ENCODE assay signal across 8 mouse cellular contexts in the genomic region with DNA sequence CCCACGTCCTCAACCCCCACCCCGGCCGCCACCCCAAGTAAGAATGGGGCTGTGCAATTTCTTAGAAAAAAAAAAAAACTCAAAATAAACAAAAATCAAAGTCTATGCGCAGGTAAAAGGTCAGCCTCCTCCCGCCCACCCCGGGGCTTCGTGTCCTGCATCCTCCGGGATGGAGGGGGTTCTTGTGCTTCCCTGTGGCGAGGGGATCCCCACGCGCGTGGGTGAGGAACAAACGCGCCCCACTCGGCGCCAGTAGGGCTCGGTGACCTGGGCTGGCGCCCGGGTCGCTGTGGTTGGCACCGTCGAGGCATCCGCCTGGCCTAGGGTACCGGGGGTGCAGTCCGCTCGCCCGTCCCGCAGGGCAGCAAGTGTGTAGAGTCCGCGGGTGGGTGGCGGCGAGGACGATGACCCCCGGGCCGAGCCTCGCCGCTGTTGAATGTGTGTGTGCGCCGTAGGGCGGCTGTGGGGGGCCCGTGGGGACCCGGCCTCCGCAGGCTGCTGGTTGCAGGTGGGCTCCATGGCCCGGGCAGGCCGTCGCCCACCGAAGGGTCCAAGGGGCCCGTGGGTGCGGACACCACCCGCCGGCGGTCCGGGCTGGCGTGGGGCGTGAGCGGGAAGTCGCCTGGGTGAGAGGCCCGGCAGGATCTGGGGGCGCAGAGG. TPM values are rescaled to one million over a fixed set of nuclear protein-coding genes. Genes with fewer than 3 reads are reported as not detected.
A peak's percentile ranks its signal among the peaks of the same experiment; 100 is the strongest.
DNase-seq lines count a peak whose midpoint lies in the region; ATAC-seq and TF ChIP-seq lines count a peak whose summit lies in the region.
"Had no signal": no experiment of that assay in that cellular context is flagged by ENCODE, and none has a peak within 500 bp of the region (broad histone marks: within the 10 kb centered on the region; RNA-seq: fewer than 3 reads in every experiment).

No protein-coding gene starts in this region.

- 37% methylated on average over 59 of the region's 59 CpGs for WGBS in heart, embryonic 16.5 days
- WGBS in liver, embryonic 14.5 days (ENCODE audit: insufficient replicate concordance) = 58% methylated on average over 59 of the region's 59 CpGs

- peak overlapping the region; percentile 75 for H3K9ac ChIP-seq in heart, embryonic 16.5 days (ENCODE audit: low read length)
- H3K9ac ChIP-seq in liver, embryonic 14.5 days (replicated peaks) = no peak overlapping the region

- TF ChIP-seq POLR2A in testis, adult 2 months (IDR thresholded peaks at IDR 0.05; ENCODE audit: control insufficient read depth, low read depth, low read length) = no peak

- no peak overlapping the region for H3K27ac ChIP-seq in testis, adult 2 months (ENCODE audit: control insufficient read depth, insufficient read depth, low read depth, low read length)
- no peak overlapping the region for H3K27ac ChIP-seq in heart, embryonic 16.5 days (ENCODE audit: low read length)
- no peak overlapping the region for H3K27ac ChIP-seq in liver, embryonic 14.5 days

- no peaks in the 10 kb centered on the region for H3K36me3 ChIP-seq in testis, adult 2 months (ENCODE audit: control insufficient read depth, insufficient read depth, low read length)
- H3K36me3 ChIP-seq in heart, embryonic 16.5 days (ENCODE audit: control insufficient read depth, insufficient read depth) = peaks cover 4% of the 10 kb centered on the region; the same call in 1 of the 2 replicates
- no peaks in the 10 kb centered on the region for H3K36me3 ChIP-seq in liver, embryonic 14.5 days (replicated peaks; ENCODE audit: control insufficient read depth, insufficient read depth, low read depth)

- H3K9me3 ChIP-seq in heart, embryonic 16.5 days (replicated peaks; ENCODE audit: control insufficient read depth, low read length) = peaks cover 12% of the 10 kb centered on the region
- H3K9me3 ChIP-seq in liver, embryonic 14.5 days (ENCODE audit: control insufficient read depth, low read length) = peaks cover 4% of the 10 kb centered on the region; the same call in 1 of the 2 replicates

- peak overlapping the region; percentile 6 for H3K4me3 ChIP-seq in testis, adult 2 months (ENCODE audit: control insufficient read depth, low read depth, low read length)
- peak overlapping the region; percentile 57 for H3K4me3 ChIP-seq in heart, embryonic 16.5 days (ENCODE audit: low read length)
- H3K4me3 ChIP-seq in liver, embryonic 14.5 days (ENCODE audit: insufficient read depth in 1 of 2, low read depth in 2 of 2, low read length in 2 of 2) = no peak overlapping the region

- TF ChIP-seq EP300 in liver, embryonic 14.5 days (IDR thresholded peaks at IDR 0.05; ENCODE audit: low read depth) = no peak

- TF ChIP-seq CTCF in testis, adult 2 months (IDR thresholded peaks at IDR 0.05; ENCODE audit: control insufficient read depth, insufficient read depth, insufficient replicate concordance, low read depth, low read length) = no peak
- TF ChIP-seq CTCF in liver, embryonic 14.5 days (IDR thresholded peaks at IDR 0.05; ENCODE audit: low read depth) = no peak

- H3K4me1 ChIP-seq in testis, adult 2 months (ENCODE audit: control insufficient read depth, insufficient read depth, low read length) = peaks cover 21% of the 10 kb centered on the region
- peaks cover 12% of the 10 kb centered on the region for H3K4me1 ChIP-seq in heart, embryonic 16.5 days (ENCODE audit: control insufficient read depth, insufficient read depth, low read length)
- no peaks in the 10 kb centered on the region for H3K4me1 ChIP-seq in liver, embryonic 14.5 days (replicated peaks; ENCODE audit: control insufficient read depth in 2 of 2, insufficient read depth in 2 of 2, low read length in 1 of 2)

- no peak for ATAC-seq in heart, embryonic 16.5 days (replicated peaks; ENCODE audit: extremely low read depth, insufficient read depth, low FRiP score)
- ATAC-seq in liver, embryonic 14.5 days (ENCODE audit: insufficient read depth) = no peak
- ATAC-seq: activated CD4-positive, CD25-positive, alpha-beta regulatory T cell, adult 4 months had no signal

- H3K27me3 ChIP-seq in testis, adult 2 months (ENCODE audit: control insufficient read depth, insufficient read depth, low read length) = no peaks in the 10 kb centered on the region
- peaks cover 40% of the 10 kb centered on the region for H3K27me3 ChIP-seq in heart, embryonic 16.5 days (ENCODE audit: control insufficient read depth, insufficient read depth, low read length)
- peaks cover 40% of the 10 kb centered on the region for H3K27me3 ChIP-seq in liver, embryonic 14.5 days (ENCODE audit: control insufficient read depth, insufficient read depth, low read length)

- no peak for DNase-seq in testis, postnatal 14 days (ENCODE audit: low spot score)
- DNase-seq in liver, embryonic 14.5 days (ENCODE audit: low read depth in 3 of 3, low spot score in 3 of 3) = no peak
- DNase-seq in Muller cell, postnatal 12 days (ENCODE audit: inconsistent ontology term) = no peak
- DNase-seq in right cerebral cortex, postnatal 25 days = no peak
- DNase-seq in frontal cortex, postnatal 14 days (ENCODE audit: low spot score in 2 of 2) = no peak

- H3K4me2 ChIP-seq in heart, embryonic 16.5 days (ENCODE audit: low read depth, low read length) = peak overlapping the region; percentile 86
- peak overlapping the region; percentile 51 for H3K4me2 ChIP-seq in liver, embryonic 14.5 days (ENCODE audit: low read depth)

RNA-seq across cellular contexts. Expression of a gene that starts 2.0 kb away (rescaled TPM):
- 3.7 and 5.7 TPM in 2 replicates for polyA plus RNA-seq in testis, adult 2 months (2012; rRNA removed)
- polyA plus RNA-seq in heart, embryonic 16.5 days (2015; fragmentation: Nextera tagmentation; extraction: Ambion mirVana) = 2.0 and 2.4 TPM in 2 replicates
- polyA plus RNA-seq in liver, embryonic 14.5 days (2012; rRNA removed) = 0.09 and 0.10 TPM in 2 replicates
- polyA plus RNA-seq in liver, embryonic 14.5 days (2014; fragmentation: Nextera tagmentation; extraction: Ambion mirVana) = 0.29 and 0.67 TPM in 2 replicates

RNA-seq across cellular contexts. Expression of a gene that starts 6.4 kb away (rescaled TPM):
- polyA plus RNA-seq in testis, adult 2 months (2012; rRNA removed) = 1.7 and 2.7 TPM in 2 replicates
- polyA plus RNA-seq in heart, embryonic 16.5 days (2015; fragmentation: Nextera tagmentation; extraction: Ambion mirVana) = 1.6 and 2.7 TPM in 2 replicates
- polyA plus RNA-seq in liver, embryonic 14.5 days (2012; rRNA removed) = 0.11 and 0.29 TPM in 2 replicates
- 0.34 and 0.35 TPM in 2 replicates for polyA plus RNA-seq in liver, embryonic 14.5 days (2014; fragmentation: Nextera tagmentation; extraction: Ambion mirVana)
- polyA plus RNA-seq: activated CD4-positive, CD25-positive, alpha-beta regulatory T cell, adult 4 months had no signal

RNA-seq across cellular contexts. Expression of a gene that starts 14.2 kb away (rescaled TPM):
- 1.5 and 4.2 TPM in 2 replicates for polyA plus RNA-seq in testis, adult 2 months (2012; rRNA removed)
- polyA plus RNA-seq in heart, embryonic 16.5 days (2015; fragmentation: Nextera tagmentation; extraction: Ambion mirVana) = 1.7 TPM in 2 replicates
- 0.01 TPM in 2 replicates for polyA plus RNA-seq in liver, embryonic 14.5 days (2012; rRNA removed)
- polyA plus RNA-seq in liver, embryonic 14.5 days (2014; fragmentation: Nextera tagmentation; extraction: Ambion mirVana) = 0.03 TPM in 1 of 2 replicates, not detected in the other

RNA-seq across cellular contexts. Expression of a gene that starts 16.3 kb away (rescaled TPM):
- polyA plus RNA-seq in testis, adult 2 months (2012; rRNA removed) = 0.28 and 0.63 TPM in 2 replicates
- 0.70 and 1.2 TPM in 2 replicates for polyA plus RNA-seq in heart, embryonic 16.5 days (2015; fragmentation: Nextera tagmentation; extraction: Ambion mirVana)
- polyA plus RNA-seq in liver, embryonic 14.5 days (2012; rRNA removed) = 0.92 and 1.1 TPM in 2 replicates
- polyA plus RNA-seq in liver, embryonic 14.5 days (2014; fragmentation: Nextera tagmentation; extraction: Ambion mirVana) = 0.43 and 0.71 TPM in 2 replicates
- polyA plus RNA-seq: activated CD4-positive, CD25-positive, alpha-beta regulatory T cell, adult 4 months had no signal

RNA-seq across cellular contexts. Expression of a gene that starts 38.5 kb away (rescaled TPM):
- 0.29 and 0.31 TPM in 2 replicates for polyA plus RNA-seq in testis, adult 2 months (2012; rRNA removed)
- polyA plus RNA-seq in heart, embryonic 16.5 days (2015; fragmentation: Nextera tagmentation; extraction: Ambion mirVana) = 8.2 and 9.0 TPM in 2 replicates
- polyA plus RNA-seq in liver, embryonic 14.5 days (2012; rRNA removed) = 1.5 and 1.8 TPM in 2 replicates
- polyA plus RNA-seq in liver, embryonic 14.5 days (2014; fragmentation: Nextera tagmentation; extraction: Ambion mirVana) = 2.4 and 2.7 TPM in 2 replicates

Comparison
In these comparisons a context has a peak if more than half of its experiments do, and no peak if none do; other contexts are left out.
1. H3K4me3 ChIP-seq: peak in testis, adult 2 months (single experiment) and heart, embryonic 16.5 days (single experiment); none in liver, embryonic 14.5 days (0 of 2).